Mouse (Mus musculus) WW6 (cell line): ENCODE measurements at regions not wholly inside any gene's neighbourhood (a gene's known extent, or its start where the extent isn't known, plus 50 kb on each side); places are given as distances from the start of the nearest gene placed in this dataset.

Source experiments
- DNase-seq: peaks from one replicate; pipeline ENCODE4 v3.0.0-alpha.2; 2013; ENCODE audit warnings: low read depth, low spot score

GRCm38 (mm10) chr16:93140535-93141110, 314.7 kb upstream of the Runx1 start:
- no peak for DNase-seq

- no peak for DNase-seq
Measured at GRCm38 (mm10) chr16:93137249-93137648, 311.3 kb upstream of the Runx1 start.

- DNase-seq = no peak
Measured at GRCm38 (mm10) chr16:93131404-93131803, 305.5 kb upstream of the Runx1 start.

- no peak for DNase-seq
Measured at GRCm38 (mm10) chr16:93130622-93131021, 304.7 kb upstream of the Runx1 start.

GRCm38 (mm10) chr16:93123707-93124106, 297.8 kb upstream of the Runx1 start:
- DNase-seq = no peak

- no peak for DNase-seq
Measured at GRCm38 (mm10) chr16:93116111-93116969, 290.4 kb upstream of the Runx1 start.

GRCm38 (mm10) chr16:93110912-93111311, 285.0 kb upstream of the Runx1 start:
- DNase-seq = no peak

- no peak for DNase-seq
Measured at GRCm38 (mm10) chr16:93110451-93110850, 284.5 kb upstream of the Runx1 start.

- DNase-seq = no peak
Measured at GRCm38 (mm10) chr16:93109683-93110407, 283.9 kb upstream of the Runx1 start.

GRCm38 (mm10) chr16:93107524-93107845, 281.5 kb upstream of the Runx1 start:
- DNase-seq = no peak

GRCm38 (mm10) chr16:93106811-93107523, 281.0 kb upstream of the Runx1 start:
- no peak for DNase-seq

- DNase-seq = no peak
Measured at GRCm38 (mm10) chr16:93102174-93102573, 276.2 kb upstream of the Runx1 start.

- DNase-seq = no peak
Measured at GRCm38 (mm10) chr16:93098057-93098456, 272.1 kb upstream of the Runx1 start.

- DNase-seq = no peak
Measured at GRCm38 (mm10) chr16:93096175-93096574, 270.2 kb upstream of the Runx1 start.

- DNase-seq = no peak
Measured at GRCm38 (mm10) chr16:93092796-93093195, 266.8 kb upstream of the Runx1 start.

- no peak for DNase-seq
Measured at GRCm38 (mm10) chr16:93085227-93085883, 259.4 kb upstream of the Runx1 start.

- DNase-seq = no peak
Measured at GRCm38 (mm10) chr16:93083756-93084155, 257.8 kb upstream of the Runx1 start.

GRCm38 (mm10) chr16:93083142-93083541, 257.2 kb upstream of the Runx1 start:
- no peak for DNase-seq

GRCm38 (mm10) chr16:93081533-93081932, 255.6 kb upstream of the Runx1 start:
- no peak for DNase-seq

GRCm38 (mm10) chr16:93079660-93080390, 253.9 kb upstream of the Runx1 start:
- no peak for DNase-seq

- no peak for DNase-seq
Measured at GRCm38 (mm10) chr16:93078909-93079308, 253.0 kb upstream of the Runx1 start.
